Mouse (Mus musculus) kidney, postnatal 36 days (tissue): Measurements from ENCODE around the gene Hcn2.

Experiments used
- DNase-seq, 2 experiments: peaks; one replicate each; pipeline ENCODE4 v3.0.0; 2021 to 2022; ENCODE audit warnings: mixed read lengths in 2 of 2

Gene Hcn2

DNA sequence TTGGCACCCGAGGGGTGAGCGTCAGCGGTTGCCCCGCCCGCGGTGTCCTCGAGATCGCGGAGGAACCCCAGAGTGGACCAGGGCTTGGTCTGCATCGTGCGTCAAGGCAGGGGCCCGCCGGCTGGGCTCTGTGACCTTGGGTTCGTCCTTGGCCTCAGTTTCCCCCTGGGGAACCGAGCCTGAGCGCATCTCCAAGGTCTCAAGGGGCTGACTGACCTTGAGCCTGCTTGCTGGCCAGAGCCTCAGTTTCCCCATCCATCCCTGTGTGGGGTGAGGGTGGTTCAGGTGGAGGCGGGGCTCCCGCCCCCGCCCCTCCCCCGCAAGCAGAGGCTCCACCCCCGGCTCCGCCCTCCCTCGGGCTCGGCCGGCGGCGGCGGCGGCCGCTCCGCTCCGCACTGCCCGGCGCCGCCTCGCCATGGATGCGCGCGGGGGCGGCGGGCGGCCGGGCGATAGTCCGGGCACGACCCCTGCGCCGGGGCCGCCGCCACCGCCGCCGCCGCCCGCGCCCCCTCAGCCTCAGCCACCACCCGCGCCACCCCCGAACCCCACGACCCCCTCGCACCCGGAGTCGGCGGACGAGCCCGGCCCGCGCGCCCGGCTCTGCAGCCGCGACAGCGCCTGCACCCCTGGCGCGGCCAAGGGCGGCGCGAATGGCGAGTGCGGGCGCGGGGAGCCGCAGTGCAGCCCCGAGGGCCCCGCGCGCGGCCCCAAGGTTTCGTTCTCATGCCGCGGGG lies at the start of gene Hcn2:
Gene Hcn2 (plus strand): TSS at position 381 of the 734 bp plus-strand sequence.
- peak in 1 of 2 experiments; percentile 34 for DNase-seq

DNA sequence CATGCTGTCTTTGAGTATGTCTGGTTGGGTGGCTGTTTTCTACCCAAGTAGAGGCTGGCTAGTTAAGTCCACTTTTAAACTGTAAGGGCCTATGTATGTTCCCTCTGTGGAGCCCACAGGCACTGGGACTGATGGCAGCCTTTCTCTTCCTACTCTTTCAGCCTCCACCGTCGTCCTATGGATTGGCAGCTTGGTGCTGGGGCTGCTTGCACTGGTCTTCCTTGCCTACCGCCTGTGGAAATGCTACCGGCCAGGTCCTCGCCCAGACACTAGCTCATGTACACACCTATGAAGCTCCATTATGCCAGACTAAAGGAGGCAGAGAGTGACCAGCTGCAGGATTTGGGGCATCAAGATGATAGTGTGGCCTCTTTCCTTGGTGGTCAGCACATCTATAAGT lies 48.4 kb upstream of the Hcn2 start:
- DNase-seq = no peak

DNA sequence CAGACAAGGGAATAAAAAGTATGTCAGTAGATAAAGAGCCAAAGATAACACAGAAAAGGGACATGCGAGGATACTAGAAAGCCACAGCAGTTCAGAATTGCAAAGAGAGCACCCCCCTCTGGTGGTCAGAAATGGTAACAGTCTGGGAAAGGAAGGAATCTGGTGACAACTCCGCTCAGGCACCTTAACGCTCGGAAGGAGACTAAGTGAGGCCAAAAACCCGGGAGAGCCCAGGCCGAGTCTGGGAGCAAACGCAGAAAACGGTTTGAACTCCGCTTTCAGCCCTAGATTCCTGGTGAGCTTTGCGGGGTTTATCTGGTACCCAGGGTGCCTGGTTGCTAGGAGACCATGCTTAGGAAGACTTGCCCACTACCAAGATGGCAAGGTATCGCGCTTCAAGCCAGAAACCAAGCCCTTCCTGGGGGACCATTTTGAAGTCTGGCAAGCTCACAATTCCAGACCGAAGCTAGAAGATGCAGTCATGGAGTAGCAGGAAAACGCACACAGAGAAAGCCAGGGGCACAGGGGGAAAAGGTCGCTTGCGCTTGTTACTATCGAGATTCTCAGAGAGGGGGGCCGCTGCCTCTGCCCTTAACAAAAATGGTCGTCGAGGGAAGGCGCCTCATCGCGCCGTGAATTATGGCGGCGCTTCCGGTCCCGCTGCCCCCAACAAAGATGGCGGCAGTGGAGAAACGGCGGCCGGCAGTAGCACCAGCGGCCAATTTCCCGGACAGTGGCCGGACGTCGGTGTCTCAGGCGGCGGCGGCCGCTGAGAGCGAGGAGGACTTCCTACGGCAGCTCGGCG lies 47.5 kb upstream of the Hcn2 start, which contains the start of gene Tpgs1:
Gene Tpgs1 (plus strand): TSS at position 599 of the 805 bp plus-strand sequence.
- DNase-seq = peak; percentile 91 to 92

DNA sequence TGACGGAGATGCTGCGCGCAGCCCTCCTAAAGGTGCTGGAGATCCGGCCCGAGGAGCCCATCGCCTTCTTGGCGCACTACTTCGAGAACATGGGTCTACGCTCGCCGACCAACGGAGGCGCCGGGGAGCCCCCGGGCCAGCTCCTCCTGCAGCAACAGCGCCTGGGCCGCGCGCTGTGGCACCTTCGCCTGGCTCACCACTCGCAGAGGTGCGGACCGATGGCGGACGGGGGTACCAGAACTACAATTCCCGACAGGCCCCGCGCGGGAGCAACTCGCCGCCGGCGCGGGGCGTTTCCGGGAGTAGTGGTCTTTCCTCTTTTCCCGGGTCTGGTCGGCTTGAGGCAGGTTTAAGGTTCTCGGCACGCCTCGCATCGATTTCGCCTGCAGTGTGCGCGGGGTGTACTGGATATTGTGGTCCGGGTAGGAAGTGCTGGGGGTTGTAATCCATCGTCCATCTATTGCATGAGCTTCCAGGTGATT lies 46.8 kb upstream of the Hcn2 start:
- DNase-seq = peak; percentile 65 to 88

DNA sequence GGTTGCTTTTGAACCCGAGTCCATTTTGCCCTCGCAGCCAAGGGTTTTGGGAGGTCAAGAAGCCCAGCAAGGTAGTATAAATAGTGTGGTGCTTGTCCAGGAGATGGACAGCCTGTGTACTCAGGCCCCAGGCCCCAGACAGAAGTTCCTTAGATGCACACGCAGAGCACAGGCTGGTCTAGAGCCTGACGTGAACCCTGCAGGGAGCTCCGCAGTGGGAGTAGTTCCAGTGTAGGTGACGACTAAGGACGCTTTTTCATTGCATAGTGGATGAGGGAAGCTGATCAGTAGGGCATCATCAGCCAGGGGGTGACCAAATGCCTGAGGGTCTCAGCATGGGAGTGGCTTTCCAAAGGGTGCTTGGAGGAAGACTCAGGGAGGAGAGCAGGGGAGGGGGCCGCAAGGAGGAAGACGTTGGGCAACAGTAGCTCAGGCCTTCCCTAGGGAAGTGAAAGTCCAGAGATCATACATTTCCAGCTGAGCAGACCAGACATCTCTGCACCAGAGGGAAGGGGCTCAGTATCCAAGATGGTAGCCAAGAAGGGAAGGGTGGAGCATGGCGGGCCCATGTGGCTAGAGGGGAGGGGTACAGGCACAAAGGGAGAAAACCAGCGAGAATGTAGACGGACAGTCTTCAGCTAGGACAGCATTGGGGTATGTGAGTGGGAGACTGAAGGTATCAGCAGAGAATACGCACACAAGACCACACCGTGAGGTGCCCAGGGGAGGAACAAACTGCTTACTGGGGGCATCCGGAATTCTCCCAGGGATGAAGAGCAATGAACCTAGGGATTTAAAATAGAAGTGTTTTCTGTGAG lies 46.2 kb upstream of the Hcn2 start:
- DNase-seq = no peak

DNA sequence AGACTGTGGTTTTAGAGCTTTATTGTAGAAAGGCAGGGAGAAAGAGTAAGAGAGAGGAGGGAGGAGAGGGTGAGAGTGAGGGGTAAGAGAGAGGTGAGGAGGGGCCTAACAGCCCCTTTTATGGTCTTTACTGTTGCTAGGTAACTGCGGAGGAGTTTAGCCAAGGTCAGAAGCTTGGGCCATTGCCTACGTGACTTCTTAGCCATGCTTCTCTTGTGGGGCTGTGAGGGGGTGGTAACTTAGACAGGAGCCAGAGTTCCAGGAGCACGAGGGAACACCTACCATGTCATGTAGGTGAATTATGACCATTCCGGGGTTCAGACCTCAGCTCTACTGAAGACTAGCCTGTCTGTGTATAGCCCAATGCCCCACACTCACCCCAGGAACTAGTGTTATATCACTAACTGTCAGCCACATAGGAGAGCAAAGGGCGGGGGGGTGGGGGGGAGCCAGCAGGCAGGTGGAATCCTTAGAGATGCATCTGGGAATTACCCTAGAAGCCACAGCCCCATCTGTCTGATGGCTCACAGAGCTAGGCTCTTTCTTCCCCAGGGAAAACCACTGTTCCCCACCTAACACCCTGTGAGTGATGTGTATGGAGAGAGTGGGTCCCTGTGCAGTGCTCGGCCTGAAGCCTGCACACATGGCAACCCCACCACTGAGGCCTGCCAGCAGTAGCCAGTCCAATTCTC lies 44.9 kb upstream of the Hcn2 start:
- DNase-seq = no peak

DNA sequence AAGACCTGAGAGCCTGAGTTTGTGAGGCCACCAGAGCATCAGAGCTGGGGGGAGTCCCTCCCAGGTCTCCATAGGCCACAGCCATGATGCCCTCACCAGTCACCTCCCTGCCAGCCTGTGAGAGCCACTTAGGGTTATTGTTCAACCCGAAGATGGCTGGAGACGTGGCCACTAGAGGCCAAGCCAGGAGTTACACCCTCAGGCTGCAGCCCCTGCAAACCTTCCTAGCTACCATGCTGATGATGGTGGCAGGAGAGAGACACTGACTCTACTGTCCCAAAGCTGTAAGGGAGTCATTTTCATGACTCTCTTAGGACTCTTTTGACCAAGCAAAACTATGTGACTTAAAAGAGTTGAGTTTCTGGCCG lies 44.4 kb upstream of the Hcn2 start:
- DNase-seq = peak in 1 of 2 experiments; percentile 33

DNA sequence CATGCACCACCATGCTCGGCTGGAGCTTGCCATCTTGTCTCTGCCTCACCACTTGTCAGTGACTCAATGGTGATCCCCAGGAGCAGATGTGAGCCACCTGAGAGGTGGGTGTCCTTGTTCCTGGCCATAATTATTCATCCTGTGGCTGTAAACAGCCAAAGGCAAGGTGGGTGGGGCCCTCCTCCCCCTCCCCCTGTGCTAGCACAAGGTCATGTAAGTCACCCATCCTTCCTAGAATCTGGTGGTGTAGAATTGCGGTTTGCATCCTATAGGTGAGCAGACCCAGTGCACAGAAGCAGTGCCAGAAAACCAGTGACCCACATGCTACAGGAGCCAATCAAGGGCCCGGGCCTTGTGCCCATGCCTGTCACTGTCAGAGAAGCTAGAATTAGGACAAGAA lies 43.4 kb upstream of the Hcn2 start:
- no peak for DNase-seq

DNA sequence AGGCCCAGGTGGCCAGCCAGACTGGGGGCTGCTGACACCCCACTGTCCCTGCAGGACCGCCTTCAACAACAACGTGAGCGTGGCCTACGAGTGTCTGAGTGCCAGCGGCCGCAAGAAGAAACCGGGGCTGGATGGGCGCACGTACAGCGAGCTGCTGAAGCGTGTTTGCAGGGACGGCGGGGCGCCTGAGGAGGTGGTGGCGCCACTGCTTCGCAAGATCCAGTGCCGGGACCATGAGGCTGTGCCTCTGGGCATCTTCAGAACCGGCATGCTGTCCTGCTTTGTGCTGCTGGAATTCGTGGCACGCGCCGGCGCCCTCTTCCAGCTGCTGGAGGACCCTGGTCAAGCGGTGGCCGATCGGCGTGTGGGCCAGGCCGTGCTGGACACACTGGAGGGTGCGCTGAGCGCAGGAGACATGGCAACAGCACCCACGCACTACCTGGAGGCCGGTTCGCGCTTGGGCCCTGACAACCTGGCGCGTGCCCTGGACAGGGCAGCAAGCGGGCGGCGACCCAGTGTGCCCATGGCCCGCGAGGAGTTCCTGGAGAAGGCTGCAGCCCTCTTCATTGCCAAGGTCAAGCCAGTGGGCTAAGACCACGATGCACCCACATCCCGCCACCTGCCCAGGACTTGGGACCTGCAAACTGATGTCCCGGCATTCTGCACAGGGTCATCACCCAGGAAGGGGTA lies 40.9 kb upstream of the Hcn2 start:
- DNase-seq = no peak

DNA sequence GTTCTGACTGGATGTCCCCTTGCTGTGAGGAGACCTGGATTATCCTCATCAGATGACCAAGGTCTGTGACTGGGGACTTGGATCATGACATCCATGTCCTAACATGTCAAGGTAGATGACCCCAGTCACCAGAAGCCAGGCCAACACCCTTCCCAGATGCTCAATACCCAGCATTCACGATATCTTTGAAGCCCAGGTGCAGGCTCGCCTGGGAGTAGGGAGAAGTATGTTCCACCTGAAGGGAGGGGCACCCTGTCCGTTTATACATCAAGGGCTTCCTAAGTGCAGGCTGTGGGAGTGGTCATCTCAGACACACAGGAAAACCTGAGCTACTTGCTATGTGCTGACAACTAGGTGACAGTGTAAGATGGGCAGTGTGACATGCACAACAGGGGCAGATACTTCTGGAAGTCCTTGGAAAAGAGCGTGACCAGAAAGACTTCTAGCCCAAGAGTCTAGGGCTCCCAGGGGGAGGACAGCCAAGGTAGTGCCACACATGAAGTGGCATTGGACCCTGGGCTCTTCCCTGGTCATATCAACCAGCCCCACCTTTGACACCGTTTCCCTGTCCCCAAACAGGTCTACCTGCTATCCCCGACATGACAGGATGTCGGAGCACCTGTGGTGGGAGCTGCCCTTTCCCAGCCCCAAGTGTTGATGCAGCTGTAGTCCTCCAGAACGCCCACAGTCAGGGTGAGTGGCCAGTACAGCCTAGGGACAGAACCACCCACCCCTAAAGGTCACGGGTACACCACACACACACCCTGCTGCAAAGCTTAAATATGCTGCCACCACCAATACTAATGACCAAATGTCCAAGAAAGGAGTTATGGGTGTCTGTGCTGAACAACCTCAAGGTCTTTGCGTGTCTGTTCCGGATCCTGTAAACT lies 35.6 kb upstream of the Hcn2 start:
- DNase-seq = no peak

DNA sequence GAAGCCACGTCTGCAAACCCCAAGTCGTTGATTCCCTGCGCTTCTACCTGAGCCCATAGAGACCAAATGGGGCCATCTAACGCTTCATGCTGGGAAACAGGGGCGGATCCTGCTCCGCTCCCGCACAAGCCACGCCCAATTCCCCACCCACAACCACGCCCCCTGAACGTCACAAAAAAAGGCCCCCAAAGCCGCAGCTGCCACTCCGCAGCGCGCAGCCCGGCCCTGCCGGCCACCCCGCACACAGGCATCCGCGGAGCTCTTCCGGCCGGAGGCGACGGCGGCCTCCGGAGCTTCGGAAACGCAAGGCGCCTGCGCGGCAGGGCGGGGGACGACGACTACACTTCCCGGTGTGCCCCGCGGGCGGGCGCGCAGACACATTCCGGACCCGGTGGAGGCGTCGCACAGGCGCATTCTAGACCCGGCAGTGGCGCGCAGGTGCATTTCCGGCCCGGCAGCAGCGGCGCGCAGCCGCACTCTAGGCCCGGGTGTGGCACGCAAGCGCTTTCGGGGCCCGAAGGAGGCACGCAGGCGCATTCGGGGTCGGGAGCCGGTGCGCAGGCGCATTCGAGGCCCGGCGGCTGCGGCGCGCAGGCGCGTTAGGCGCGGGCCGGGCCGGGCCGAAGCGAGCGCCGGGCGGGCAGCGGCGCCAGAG lies 34.7 kb upstream of the Hcn2 start, which contains the start of gene Cdc34:
Gene Cdc34 (plus strand): TSS at position 605 of the 655 bp plus-strand sequence.
- DNase-seq = peak; percentile 99 to 100

DNA sequence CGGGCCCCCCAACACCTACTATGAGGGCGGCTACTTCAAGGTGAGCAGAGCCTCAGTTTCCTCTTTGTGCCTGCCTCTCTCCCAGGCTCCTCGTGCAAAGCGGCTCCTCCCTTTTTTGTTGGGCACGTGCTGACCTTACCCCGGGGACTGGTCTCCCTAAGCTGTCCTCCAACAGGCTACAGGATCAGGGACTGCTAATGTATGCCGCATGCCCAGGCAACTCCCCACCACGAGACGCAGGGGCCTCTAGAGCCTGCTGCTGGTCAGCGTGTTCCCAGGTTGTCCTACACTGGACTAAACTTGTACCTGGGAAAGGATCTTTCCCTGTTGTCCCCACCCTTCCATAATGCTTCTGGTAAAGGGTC lies 33.9 kb upstream of the Hcn2 start:
- DNase-seq = peak in 1 of 2 experiments; percentile 43

DNA sequence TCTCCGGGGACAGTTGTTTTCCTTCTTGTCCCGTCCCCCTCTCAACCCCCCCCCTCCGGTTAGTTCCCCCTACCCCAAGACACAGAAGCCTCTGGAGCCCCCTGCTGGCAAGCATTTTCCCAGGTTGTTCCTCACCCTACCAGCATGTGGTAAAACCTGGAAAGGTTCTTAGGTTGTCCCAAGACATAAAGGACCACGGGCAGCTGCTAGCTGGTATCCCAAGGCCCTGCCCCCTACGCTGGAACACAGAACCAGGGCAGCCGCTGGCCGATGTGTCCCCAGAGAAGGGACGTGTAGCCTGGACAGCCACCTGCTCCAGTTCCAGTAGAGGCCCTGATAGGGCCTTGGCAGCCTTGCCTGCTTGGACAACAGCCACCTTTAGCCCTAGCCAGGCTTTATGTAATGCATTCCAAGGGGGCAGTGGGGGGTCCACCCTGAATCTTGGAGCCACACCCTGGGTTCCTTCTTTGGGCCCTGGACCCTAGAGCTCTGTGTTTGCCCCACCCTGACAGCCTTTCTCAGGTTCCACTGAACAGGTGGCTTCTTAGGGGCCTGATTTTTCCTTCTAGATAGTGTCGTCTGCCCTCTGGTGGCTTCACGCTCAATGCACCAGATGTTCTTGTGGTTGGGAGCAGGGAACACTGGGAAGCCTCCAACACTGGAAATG lies 33.4 kb upstream of the Hcn2 start:
- DNase-seq = peak; percentile 67 to 87

DNA sequence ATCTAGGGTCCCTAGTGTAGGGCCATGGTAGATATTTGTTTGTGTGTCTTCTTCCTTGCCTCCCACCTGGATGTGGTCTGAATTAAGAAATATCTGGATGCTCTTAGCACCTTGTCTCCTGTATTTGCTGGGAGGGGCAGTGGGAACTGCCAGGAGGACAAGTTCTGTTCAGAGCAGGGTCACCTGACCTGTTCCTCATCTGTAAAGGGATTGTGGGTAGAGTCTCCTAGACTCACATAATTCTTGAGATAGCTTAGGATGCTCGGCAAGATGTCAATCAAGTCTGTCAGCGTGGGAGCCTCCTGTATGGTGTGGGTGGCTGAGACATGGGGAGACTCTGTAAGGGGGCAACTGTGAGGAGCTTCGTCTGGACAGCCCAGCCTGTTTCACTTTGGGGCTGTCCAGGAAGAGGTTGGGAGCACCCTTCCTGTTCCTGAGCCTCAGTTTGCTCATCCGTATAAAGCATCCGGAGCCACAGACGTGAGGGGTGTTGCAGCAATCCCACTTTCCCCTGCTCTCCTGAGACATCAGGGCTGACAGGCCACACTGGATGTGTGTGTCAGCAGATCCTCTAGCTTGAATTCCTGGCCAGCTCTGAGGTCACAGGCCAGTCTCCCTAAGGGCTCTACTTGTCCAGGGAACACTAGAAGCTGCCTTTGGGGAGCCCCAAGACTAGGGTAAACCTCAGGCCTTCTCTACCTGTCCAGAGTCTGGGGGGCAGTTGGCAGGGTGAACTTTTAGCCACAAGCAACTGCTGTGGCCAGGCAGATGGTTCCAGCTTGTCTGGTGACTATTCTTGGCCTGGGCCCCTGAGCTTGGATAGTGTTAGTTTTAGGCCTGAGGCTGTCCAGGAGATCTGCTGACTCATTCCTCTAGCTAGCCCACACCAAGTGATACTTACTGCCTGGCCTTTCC lies 32.5 kb upstream of the Hcn2 start:
- DNase-seq = peak; percentile 28 to 43

DNA sequence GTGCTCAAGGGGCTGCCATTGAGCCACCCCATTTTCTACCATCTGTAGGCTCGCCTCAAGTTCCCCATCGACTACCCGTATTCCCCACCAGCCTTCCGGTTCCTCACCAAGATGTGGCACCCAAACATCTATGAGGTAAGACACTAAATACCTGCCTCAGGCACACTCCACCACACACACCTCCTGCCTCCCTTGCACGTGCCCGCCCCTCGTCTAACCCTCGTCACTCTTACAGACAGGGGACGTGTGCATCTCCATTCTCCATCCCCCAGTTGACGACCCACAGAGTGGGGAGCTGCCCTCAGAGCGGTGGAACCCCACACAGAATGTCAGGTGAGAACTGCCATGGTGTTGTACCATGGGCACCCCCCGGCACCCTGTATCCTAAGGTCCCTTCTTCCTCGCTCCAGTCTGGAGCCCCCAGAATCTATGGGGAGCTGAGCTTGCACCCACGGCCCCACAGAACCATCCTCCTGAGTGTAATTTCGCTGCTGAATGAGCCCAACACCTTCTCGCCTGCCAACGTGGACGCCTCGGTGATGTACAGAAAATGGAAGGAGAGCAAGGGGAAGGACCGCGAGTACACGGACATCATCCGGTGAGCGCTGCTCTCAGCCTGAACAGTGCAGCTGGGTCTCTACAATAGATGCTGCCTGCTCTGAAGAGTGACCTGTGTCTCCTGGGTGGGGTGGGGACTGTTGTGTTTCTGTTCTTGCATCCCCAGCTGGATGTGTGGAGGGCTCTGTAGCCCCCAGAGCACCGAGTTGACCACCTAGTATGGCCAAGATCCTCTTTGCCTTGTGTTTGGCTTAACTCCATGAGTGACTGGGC lies 31.4 kb upstream of the Hcn2 start:
- DNase-seq = no peak

DNA sequence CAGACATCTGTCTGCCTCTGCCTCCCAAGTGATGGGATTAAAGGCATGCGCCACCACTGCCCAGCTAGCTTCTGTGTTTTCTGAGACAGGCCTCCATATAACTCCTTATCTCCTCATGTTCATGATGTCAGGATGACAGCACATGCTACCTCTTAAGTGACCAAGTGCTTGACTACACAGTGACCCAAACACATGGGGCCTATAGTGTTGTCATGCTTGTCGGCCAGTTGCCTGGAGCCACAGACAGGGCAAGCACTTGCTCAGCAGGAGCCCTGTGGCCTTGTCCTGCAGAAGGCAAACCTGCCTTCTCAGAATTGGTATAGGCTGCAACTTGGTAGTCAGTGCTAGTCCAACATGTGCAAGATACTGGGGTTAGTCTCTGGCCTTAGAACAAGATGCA lies 30.2 kb upstream of the Hcn2 start:
- no peak for DNase-seq

DNA sequence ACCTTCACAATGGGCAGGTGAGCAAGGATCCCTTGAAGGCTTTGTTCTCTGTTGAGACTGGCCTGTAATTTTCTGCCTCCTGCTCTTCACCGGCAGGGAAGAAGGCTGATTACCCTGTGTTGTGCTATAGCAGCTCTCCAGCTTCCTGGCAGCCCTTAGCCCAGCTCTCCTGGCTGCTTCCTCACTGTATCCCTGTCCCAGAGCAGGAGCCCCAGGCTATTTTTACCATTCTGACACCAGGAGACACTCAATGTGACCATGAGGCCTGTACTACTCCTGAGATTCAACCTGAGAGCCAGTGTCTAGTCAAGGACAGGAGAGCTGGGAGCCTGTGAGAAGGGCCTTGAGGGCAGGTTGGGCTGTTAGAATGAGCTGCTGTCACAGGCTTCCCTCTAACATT lies 29.7 kb upstream of the Hcn2 start:
- DNase-seq = no peak

DNA sequence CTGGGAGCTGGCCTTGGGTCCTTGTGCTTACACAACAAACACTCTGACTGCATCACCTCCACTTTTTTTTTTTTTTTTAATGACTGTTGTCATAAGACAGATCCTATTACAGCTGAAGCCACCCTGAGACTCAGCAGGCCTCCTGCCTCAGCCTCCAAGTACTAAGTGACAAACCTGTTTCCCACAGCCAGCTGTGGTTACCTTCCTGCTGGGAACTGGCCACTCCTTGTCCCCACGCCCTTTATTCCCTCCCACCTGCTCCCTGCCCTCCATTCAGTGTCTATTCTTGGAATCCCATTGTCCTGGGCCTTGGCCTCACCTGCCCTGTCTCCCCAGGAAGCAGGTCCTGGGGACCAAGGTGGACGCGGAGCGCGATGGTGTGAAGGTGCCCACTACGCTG lies 28.9 kb upstream of the Hcn2 start:
- DNase-seq = no peak
